Mouse (Mus musculus) liver, adult 2 months (tissue): ENCODE data around the gene Dnpep.

Experiments
- CTCF ChIP-seq: fragments of 200-500 bp; IDR thresholded peaks from 2 replicates; pipeline ENCODE4 v1.5.1; 2011; ENCODE audit warnings: low read depth, low read length, control low read depth
- POLR2A ChIP-seq: fragments of 200-500 bp; IDR thresholded peaks from 2 replicates; pipeline ENCODE4 v1.6.1; 2011; ENCODE audit warnings: low read length, control low read depth; ENCODE audit not compliant: insufficient read depth; ENCODE audit errors: extremely low read depth

DNA sequence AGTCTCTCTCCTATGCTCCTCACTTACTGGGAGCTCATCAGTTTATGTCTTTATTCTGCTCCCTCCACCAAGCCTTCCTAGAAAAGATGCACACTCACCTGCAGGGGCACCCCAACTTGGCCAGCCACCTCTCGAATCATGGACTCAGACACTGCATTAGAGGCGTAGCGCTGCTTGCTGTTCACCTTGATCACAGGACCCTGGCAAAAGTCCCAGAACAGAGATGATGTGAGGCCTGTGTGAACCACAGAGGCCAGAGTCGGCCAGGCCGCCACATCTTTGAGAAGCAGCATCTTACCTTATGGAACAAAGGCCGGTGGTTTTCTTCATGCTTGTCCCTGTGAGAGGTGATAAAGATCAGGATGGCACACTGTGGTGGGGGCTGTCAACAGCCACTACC, 6.1 kb downstream of the Dnpep start:
- TF ChIP-seq POLR2A (no peak), CTCF (no peak)
